Mouse (Mus musculus): ENCODE results near the gene Fam189b. TPM values are rescaled to one million over a fixed set of nuclear protein-coding genes. Genes with fewer than 3 reads are reported as not detected.

The Fam189b gene
- polyA plus RNA-seq, 1 experiment from 2014 or later = 30.9 TPM

DNA sequence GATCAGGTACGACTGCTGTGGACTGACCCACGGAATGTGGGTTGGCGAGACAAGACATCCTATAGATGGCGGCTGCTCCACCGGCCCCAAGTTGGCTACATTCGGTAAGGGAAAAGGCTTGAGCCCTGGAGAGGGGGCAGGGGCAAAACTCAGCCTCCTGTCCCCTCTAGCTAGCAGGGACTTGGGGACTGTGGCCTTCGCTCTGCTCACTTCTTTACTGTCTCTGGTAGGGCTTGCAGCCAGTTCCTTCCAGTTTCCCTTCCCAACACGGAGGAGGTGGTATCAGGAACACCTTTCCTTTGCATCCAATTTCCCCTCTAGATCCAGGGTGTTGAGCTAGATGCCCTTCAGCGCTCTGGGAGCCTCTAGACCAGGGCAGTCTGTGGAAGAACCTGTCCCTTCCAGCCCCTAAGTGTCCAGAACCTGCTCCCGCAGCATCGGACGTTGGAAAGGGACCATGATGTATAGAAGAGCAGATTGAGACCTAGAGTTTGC is 42.4 kb downstream of the Fam189b start:
- Histone ChIP-seq H3K4me2 (replicated peaks) (peak overlapping the region; percentile 95), H3K4me1 (peaks cover 29% of the 10 kb centered on the region), H3K27me3 (peaks cover 7% of the 10 kb centered on the region; the same call in 1 of the 2 replicates), H3K36me3 (peaks cover 10% of the 10 kb centered on the region), H3K9ac (peak overlapping the region; percentile 72), H3K27ac (peak overlapping the region; percentile 51), H3K9me3 (no peaks in the 10 kb centered on the region), H3K4me3 (peak overlapping the region; percentile 46; the same call in 1 of the 2 replicates)
- 52% methylated on average over 12 of the region's 12 CpGs for WGBS
- ATAC-seq (ENCODE audit: insufficient number of reproducible peaks, insufficient read depth, low FRiP score, low TSS enrichment) = no peak

DNA sequence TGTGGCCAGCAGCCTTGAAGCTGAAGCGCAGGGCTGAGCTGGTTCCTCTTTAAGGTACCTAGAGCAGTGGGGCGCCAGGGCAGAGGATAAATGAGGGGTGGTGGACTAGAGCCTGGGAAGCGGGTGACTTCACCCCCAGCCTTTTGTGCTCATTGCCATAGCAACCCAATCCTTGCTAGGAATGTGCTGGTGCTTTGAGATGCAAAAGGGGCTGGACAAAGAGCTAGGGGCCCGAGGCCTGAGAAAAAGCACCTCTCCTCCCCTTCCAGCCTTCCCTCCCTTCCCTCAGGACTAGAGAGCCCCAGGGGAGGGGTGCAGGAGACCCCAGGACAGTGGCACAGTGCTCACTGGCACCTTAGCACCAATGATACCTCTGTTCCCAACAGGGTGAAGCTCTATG is 43.0 kb downstream of the Fam189b start:
- peaks cover 12% of the 10 kb centered on the region; the same call in 1 of the 2 replicates for H3K27me3 ChIP-seq
- H3K4me2 ChIP-seq (replicated peaks) = peak overlapping the region; percentile 95
- no peak for ATAC-seq (ENCODE audit: insufficient number of reproducible peaks, insufficient read depth, low FRiP score, low TSS enrichment)
- peaks cover 29% of the 10 kb centered on the region for H3K4me1 ChIP-seq
- 34% methylated on average over 4 of the region's 4 CpGs for WGBS
- H3K36me3 ChIP-seq = peaks cover 10% of the 10 kb centered on the region
- peak overlapping the region; percentile 72 for H3K9ac ChIP-seq
- H3K27ac ChIP-seq = peak overlapping the region; percentile 51
- H3K9me3 ChIP-seq = no peaks in the 10 kb centered on the region
- peak overlapping the region; percentile 46 for H3K4me3 ChIP-seq

DNA sequence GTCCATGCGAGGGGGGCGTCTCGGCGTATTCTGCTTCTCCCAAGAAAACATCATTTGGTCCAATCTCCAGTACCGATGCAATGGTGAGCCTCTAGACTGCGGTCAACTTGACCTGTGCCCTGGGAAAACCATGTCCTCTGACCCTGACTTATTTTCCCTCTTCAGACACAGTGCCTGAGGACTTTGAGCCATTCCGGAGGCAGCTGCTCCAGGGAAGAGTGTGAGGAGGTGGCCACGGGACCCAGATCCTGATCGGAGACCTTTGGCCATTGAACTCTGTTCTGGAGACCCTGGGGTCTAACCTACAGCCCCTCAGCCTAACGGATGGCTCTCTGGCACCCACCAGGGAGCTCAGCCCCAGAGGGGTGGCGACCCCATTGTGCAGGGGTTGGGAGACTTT is 43.4 kb downstream of the Fam189b start:
- Histone ChIP-seq H3K36me3 (peaks cover 10% of the 10 kb centered on the region), H3K4me2 (replicated peaks) (peak overlapping the region; percentile 95), H3K4me1 (peaks cover 29% of the 10 kb centered on the region), H3K27me3 (peaks cover 16% of the 10 kb centered on the region; the same call in 1 of the 2 replicates), H3K9me3 (no peaks in the 10 kb centered on the region), H3K4me3 (peak overlapping the region; percentile 46), H3K27ac (peak overlapping the region; percentile 51; the same call in 1 of the 2 replicates), H3K9ac (peak overlapping the region; percentile 72)
- ATAC-seq (ENCODE audit: insufficient number of reproducible peaks, insufficient read depth, low FRiP score, low TSS enrichment) = no peak
- 20% methylated on average over 11 of the region's 11 CpGs for WGBS

DNA sequence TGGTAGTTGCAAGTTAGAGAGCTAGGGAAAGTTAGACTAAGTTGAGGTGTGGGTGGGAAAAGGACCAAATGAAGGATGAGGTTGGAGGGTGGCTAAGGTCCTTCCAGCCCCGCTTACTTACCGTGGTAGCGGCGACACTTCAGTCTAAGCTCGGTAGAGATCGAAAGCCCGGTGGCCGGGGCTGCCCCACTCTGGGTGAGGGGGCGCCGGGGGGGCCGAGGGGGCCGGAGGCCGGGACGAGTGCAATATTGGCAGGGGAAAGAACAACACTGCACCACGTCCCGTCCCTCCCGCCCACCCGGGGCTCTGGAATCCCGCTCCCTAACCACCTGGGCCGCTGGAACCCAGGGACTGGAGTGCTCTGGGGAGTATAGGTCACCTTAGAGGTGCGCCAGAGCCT is 44.0 kb downstream of the Fam189b start, which contains the start of gene Mtx1:
Mtx1 (minus strand) TSS at position 189 of the 400 bp plus-strand sequence.
- ATAC-seq (ENCODE audit: insufficient number of reproducible peaks, insufficient read depth, low FRiP score, low TSS enrichment) = peak; percentile 0; the same call in 1 of the 2 replicates
- WGBS = 3% methylated on average over 21 of the region's 21 CpGs

DNA sequence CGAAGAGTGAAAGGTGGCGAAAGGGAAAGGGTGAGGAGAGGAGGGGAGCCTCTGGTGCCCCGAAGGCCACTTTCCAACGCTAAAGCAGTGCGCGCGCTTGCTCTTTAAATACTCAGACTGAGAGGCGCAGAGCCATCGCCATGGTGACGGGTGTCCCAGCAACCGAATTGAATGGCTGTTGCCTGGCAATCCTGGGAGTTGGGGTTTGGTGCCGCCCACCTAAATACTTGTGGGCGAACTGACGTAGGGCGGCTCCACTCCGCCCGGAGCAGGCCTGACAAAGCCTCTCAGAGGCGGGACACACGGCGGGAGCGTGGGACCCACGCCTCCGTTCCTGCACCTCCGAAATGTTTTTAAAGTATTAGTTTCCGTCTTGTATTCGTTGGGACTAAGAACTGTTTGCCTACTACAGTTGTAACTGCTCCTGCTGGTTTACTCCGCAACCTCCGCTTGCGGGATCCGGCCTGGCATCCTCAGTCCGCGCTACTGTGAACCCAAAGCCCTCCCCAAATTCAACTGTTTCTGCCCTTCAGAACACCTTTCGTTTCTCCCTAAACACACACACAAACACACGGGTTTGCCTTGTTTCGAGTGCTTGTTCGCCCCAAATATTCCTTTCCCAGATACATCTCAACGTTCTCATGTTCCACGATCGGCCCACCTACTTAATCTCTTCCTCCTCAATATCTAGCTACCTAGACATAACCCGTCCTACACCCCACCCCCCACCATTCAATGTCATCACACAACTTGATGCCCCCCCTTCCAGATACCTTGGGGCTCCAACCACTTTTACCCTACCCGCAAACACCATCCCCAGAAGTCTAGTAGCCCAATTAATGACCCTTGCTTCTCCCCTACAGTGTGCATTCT is 44.6 kb downstream of the Fam189b start:
- H3K36me3 ChIP-seq = peaks cover 9% of the 10 kb centered on the region
- no peaks in the 10 kb centered on the region for H3K9me3 ChIP-seq
- peak; percentile 83 for ATAC-seq (ENCODE audit: insufficient number of reproducible peaks, insufficient read depth, low FRiP score, low TSS enrichment)
- peak overlapping the region; percentile 72 for H3K9ac ChIP-seq
- H3K4me3 ChIP-seq = peak overlapping the region; percentile 46
- peaks cover 29% of the 10 kb centered on the region for H3K4me1 ChIP-seq
- WGBS = 3% methylated on average over 41 of the region's 41 CpGs
- peak overlapping the region; percentile 80 for H3K27ac ChIP-seq
- peaks cover 19% of the 10 kb centered on the region; the same call in 1 of the 2 replicates for H3K27me3 ChIP-seq
- peak overlapping the region; percentile 95 for H3K4me2 ChIP-seq (replicated peaks)

More for the DNA sequence above, 44.0 kb downstream of the Fam189b start, which contains the start of gene Mtx1:
- Histone ChIP-seq H3K36me3 (peaks cover 10% of the 10 kb centered on the region), H3K9me3 (no peaks in the 10 kb centered on the region), H3K27me3 (peaks cover 19% of the 10 kb centered on the region; the same call in 1 of the 2 replicates), H3K4me1 (peaks cover 29% of the 10 kb centered on the region), H3K4me3 (peak within 1 kb of the TSS; percentile 46), H3K4me2 (replicated peaks) (peak within 1 kb of the TSS; percentile 95), H3K27ac (peak within 1 kb of the TSS; percentile 80), H3K9ac (peak within 1 kb of the TSS; percentile 72)

DNA sequence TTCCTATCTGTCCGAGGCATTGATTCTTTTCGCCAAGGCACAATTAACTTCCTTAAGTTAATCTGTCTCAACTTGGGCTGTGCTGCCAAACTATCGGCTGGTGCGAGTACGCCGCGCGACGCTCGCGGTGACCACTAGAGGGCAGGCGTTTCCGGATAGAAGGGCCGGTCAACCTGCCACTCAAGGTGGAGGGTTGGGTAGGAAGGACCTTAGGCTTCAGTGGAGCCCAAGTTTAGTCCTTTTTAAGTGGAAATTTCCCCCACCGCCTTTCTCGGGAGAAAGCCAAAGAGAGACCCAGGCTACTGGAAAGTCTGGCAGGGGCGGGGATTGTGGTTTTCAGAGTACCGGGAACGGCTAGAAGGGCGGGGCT is 45.2 kb downstream of the Fam189b start:
- under 1% methylated on average over 18 of the region's 20 CpGs for WGBS
- peaks cover 19% of the 10 kb centered on the region; the same call in 1 of the 2 replicates for H3K27me3 ChIP-seq
- H3K9ac ChIP-seq = peak overlapping the region; percentile 47; the same call in 1 of the 2 replicates
- H3K36me3 ChIP-seq = peaks cover 3% of the 10 kb centered on the region
- no peaks in the 10 kb centered on the region for H3K9me3 ChIP-seq
- no peak for ATAC-seq (ENCODE audit: insufficient number of reproducible peaks, insufficient read depth, low FRiP score, low TSS enrichment)
- H3K4me2 ChIP-seq (replicated peaks) = peak overlapping the region; percentile 95
- peak overlapping the region; percentile 80 for H3K27ac ChIP-seq
- H3K4me1 ChIP-seq = peaks cover 29% of the 10 kb centered on the region
- H3K4me3 ChIP-seq = peak overlapping the region; percentile 46

DNA sequence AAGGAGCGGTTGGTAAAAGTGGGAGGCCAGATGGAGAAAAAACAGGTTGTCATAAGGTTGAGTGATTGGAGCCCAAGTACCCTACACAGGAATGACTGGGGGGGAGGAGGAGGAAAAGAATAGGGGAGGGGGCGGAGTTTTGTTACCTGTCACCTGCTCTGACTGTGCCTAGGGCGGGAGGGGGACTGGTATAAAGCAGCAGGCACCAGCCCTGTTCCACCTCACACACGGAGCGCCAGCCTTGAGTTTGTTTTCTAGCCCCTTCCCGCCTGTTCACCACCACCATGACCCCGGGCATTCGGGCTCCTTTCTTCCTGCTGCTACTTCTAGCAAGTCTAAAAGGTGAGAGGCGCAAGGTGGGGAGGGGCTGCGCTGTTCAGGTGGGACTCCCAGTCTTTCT is 45.9 kb downstream of the Fam189b start, which contains the start of gene Muc1:
Muc1 (plus strand) TSS at position 222 of the 400 bp plus-strand sequence.
- Histone ChIP-seq H3K9me3 (no peaks in the 10 kb centered on the region), H3K27me3 (peaks cover 19% of the 10 kb centered on the region; the same call in 1 of the 2 replicates), H3K27ac (peak within 1 kb of the TSS; percentile 80), H3K9ac (peak within 1 kb of the TSS; percentile 47; the same call in 1 of the 2 replicates), H3K4me3 (peak within 1 kb of the TSS; percentile 46), H3K4me2 (replicated peaks) (peak within 1 kb of the TSS; percentile 95), H3K36me3 (no peaks in the 10 kb centered on the region), H3K4me1 (peaks cover 29% of the 10 kb centered on the region)
- WGBS = 20% methylated on average over 10 of the region's 10 CpGs
- no peak for ATAC-seq (ENCODE audit: insufficient number of reproducible peaks, insufficient read depth, low FRiP score, low TSS enrichment)

DNA sequence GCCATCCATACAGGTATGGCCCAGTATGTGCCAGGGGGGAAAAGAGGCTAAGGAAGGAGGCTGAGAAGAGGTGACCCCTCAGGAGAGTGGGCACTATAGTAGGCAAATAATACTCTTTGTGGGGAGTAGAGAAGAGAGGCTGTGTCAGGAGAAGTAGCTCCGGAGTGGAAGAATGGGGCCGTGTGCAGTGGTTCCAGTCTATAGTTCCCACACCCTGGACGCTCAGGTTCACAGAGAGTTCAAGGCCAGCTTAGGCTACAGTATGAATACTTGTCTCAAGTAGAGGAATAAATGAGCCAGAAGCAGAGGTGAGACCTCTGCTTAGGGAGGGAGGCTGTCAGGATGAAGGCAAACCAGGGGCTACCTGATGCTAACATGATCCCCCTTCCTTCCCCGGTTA is 46.3 kb downstream of the Fam189b start:
- 53% methylated on average over 4 of the region's 4 CpGs for WGBS
- Histone ChIP-seq H3K36me3 (no peaks in the 10 kb centered on the region), H3K4me1 (peaks cover 29% of the 10 kb centered on the region), H3K9ac (no peak overlapping the region), H3K27ac (no peak overlapping the region), H3K4me2 (replicated peaks) (no peak overlapping the region), H3K27me3 (peaks cover 19% of the 10 kb centered on the region; the same call in 1 of the 2 replicates), H3K4me3 (no peak overlapping the region), H3K9me3 (no peaks in the 10 kb centered on the region)
- ATAC-seq (ENCODE audit: insufficient number of reproducible peaks, insufficient read depth, low FRiP score, low TSS enrichment) = no peak

DNA sequence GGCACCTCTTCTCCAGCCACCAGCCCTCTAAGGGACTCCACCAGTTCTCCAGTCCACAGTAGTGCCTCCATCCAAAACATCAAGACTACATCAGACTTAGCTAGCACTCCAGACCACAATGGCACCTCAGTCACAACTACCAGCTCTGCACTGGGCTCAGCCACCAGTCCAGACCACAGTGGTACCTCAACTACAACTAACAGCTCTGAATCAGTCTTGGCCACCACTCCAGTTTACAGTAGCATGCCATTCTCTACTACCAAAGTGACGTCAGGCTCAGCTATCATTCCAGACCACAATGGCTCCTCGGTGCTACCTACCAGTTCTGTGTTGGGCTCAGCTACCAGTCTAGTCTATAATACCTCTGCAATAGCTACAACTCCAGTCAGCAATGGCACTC is 47.6 kb downstream of the Fam189b start:
- no peak for ATAC-seq (ENCODE audit: insufficient number of reproducible peaks, insufficient read depth, low FRiP score, low TSS enrichment)
- H3K4me1 ChIP-seq = peaks cover 26% of the 10 kb centered on the region
- peaks cover 19% of the 10 kb centered on the region; the same call in 1 of the 2 replicates for H3K27me3 ChIP-seq
- 86% methylated on average over 2 of the region's 2 CpGs for WGBS
- no peaks in the 10 kb centered on the region for H3K9me3 ChIP-seq
- no peaks in the 10 kb centered on the region for H3K36me3 ChIP-seq
- no peak overlapping the region for H3K27ac ChIP-seq
- H3K4me2 ChIP-seq (replicated peaks) = no peak overlapping the region
- H3K4me3 ChIP-seq = no peak overlapping the region
- no peak overlapping the region for H3K9ac ChIP-seq

DNA sequence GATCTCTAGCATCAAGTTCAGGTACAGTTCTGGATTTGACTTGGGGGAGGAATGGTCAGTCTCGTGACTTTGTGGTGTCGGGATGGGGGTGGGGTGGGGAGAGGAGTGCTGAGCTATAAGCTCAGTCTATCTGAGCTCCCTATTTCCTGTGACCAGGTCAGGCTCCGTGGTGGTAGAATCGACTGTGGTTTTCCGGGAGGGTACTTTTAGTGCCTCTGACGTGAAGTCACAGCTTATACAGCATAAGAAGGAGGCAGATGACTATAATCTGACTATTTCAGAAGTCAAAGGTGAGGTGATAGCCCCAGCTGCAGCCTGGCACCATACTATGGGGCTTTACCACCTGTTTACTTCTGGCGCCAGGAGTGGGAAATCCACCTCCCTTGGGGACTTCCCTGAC is 48.4 kb downstream of the Fam189b start:
- H3K27me3 ChIP-seq = peaks cover 19% of the 10 kb centered on the region; the same call in 1 of the 2 replicates
- H3K4me3 ChIP-seq = no peak overlapping the region
- H3K4me1 ChIP-seq = peaks cover 19% of the 10 kb centered on the region
- no peak overlapping the region for H3K27ac ChIP-seq
- H3K4me2 ChIP-seq (replicated peaks) = no peak overlapping the region
- 71% methylated on average over 7 of the region's 7 CpGs for WGBS
- H3K9ac ChIP-seq = no peak overlapping the region
- H3K9me3 ChIP-seq = no peaks in the 10 kb centered on the region
- H3K36me3 ChIP-seq = no peaks in the 10 kb centered on the region
- ATAC-seq (ENCODE audit: insufficient number of reproducible peaks, insufficient read depth, low FRiP score, low TSS enrichment) = no peak

DNA sequence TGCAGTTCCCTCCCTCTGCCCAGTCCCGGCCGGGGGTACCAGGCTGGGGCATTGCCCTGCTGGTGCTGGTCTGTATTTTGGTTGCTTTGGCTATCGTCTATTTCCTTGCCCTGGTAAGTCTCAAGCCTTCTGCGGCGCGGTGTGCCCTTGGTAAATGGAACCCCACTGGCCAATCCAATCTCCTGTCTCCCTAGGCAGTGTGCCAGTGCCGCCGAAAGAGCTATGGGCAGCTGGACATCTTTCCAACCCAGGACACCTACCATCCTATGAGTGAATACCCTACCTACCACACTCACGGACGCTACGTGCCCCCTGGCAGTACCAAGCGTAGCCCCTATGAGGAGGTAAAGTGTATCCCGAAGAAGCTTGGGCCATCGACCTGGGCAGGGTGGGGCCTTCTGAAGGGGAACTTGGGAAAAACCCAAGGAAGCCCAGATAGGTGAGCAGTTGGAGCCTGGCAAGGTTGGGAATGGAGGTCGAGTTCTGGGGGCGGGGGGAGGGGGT is 48.9 kb downstream of the Fam189b start:
- Histone ChIP-seq H3K9me3 (no peaks in the 10 kb centered on the region), H3K4me3 (no peak overlapping the region), H3K27me3 (peaks cover 19% of the 10 kb centered on the region; the same call in 1 of the 2 replicates), H3K36me3 (no peaks in the 10 kb centered on the region), H3K4me2 (replicated peaks) (no peak overlapping the region), H3K27ac (no peak overlapping the region), H3K4me1 (peaks cover 14% of the 10 kb centered on the region), H3K9ac (no peak overlapping the region)
- WGBS = 71% methylated on average over 16 of the region's 16 CpGs
- ATAC-seq (ENCODE audit: insufficient number of reproducible peaks, insufficient read depth, low FRiP score, low TSS enrichment) = no peak

Data from embryonic facial prominence, embryonic 12.5 days (tissue).